Mouse (Mus musculus): Measurements from ENCODE around the gene March6. TPM values are rescaled to one million over a fixed set of nuclear protein-coding genes. Genes with fewer than 3 reads are reported as not detected.

March6 gene
- polyA plus RNA-seq, 1 experiment: 46.6 TPM

- TF ChIP-seq POLR2A (IDR thresholded peaks at IDR 0.05; ENCODE audit: low read depth, low read length) (no peak), CTCF (conservative IDR thresholded peaks at IDR 0.05; ENCODE audit: insufficient read depth, insufficient read length, low read depth, low read length) (no peak)
- no peak for DNase-seq
- WGBS: 27% methylated on average over 7 of the region's 7 CpGs
Measured at GRCm38 (mm10) chr15:31536051-31536737, 5.3 kb upstream of the March6 start.

GRCm38 (mm10) chr15:31535259-31535855 lies 4.5 kb upstream of the March6 start:
- Histone ChIP-seq H3K4me3 (ENCODE audit: insufficient read depth, low read depth, low read length) (no peak overlapping the region), H3K27me3 (replicated peaks; ENCODE audit: control insufficient read depth, insufficient read depth, low read length) (no peaks in the 10 kb centered on the region), H3K36me3 (ENCODE audit: control insufficient read depth, insufficient read depth, low read length) (no peaks in the 10 kb centered on the region), H3K27ac (ENCODE audit: insufficient read depth, low read depth, low read length) (no peak overlapping the region), H3K4me1 (ENCODE audit: control insufficient read depth, insufficient read depth, low read length) (peaks cover 8% of the 10 kb centered on the region; the same call in 1 of the 2 replicates)
- TF ChIP-seq POLR2A (IDR thresholded peaks at IDR 0.05; ENCODE audit: low read depth, low read length): no peak
- no peak for TF ChIP-seq CTCF (conservative IDR thresholded peaks at IDR 0.05; ENCODE audit: insufficient read depth, insufficient read length, low read depth, low read length)
- DNase-seq: no peak
- 29% methylated on average over 8 of the region's 8 CpGs for WGBS

More at GRCm38 (mm10) chr15:31536051-31536737, 5.3 kb upstream of the March6 start:
- no peaks in the 10 kb centered on the region for H3K27me3 ChIP-seq (replicated peaks; ENCODE audit: control insufficient read depth, insufficient read depth, low read length)
- peaks cover 16% of the 10 kb centered on the region for H3K4me1 ChIP-seq (ENCODE audit: control insufficient read depth, insufficient read depth, low read length)
- no peaks in the 10 kb centered on the region for H3K36me3 ChIP-seq (ENCODE audit: control insufficient read depth, insufficient read depth, low read length)
- H3K4me3 ChIP-seq (ENCODE audit: insufficient read depth, low read depth, low read length): no peak overlapping the region
- no peak overlapping the region for H3K27ac ChIP-seq (ENCODE audit: insufficient read depth, low read depth, low read length)

GRCm38 (mm10) chr15:31534421-31535258 lies 3.8 kb upstream of the March6 start:
- Histone ChIP-seq H3K4me3 (ENCODE audit: insufficient read depth, low read depth, low read length) (no peak overlapping the region), H3K27me3 (replicated peaks; ENCODE audit: control insufficient read depth, insufficient read depth, low read length) (no peaks in the 10 kb centered on the region), H3K27ac (ENCODE audit: insufficient read depth, low read depth, low read length) (no peak overlapping the region), H3K36me3 (ENCODE audit: control insufficient read depth, insufficient read depth, low read length) (no peaks in the 10 kb centered on the region), H3K4me1 (ENCODE audit: control insufficient read depth, insufficient read depth, low read length) (peaks cover 2% of the 10 kb centered on the region; the same call in 1 of the 2 replicates)
- WGBS: 83% methylated on average over 7 of the region's 7 CpGs
- TF ChIP-seq CTCF (conservative IDR thresholded peaks at IDR 0.05; ENCODE audit: insufficient read depth, insufficient read length, low read depth, low read length) (no peak), POLR2A (IDR thresholded peaks at IDR 0.05; ENCODE audit: low read depth, low read length) (no peak)
- no peak for DNase-seq

- Histone ChIP-seq H3K4me3 (ENCODE audit: insufficient read depth, low read depth, low read length) (no peak overlapping the region), H3K4me1 (ENCODE audit: control insufficient read depth, insufficient read depth, low read length) (no peaks in the 10 kb centered on the region; the same call in 1 of the 2 replicates)
Measured at GRCm38 (mm10) chr15:31533529-31533928, 2.7 kb upstream of the March6 start.

GRCm38 (mm10) chr15:31532331-31533021 lies 1.6 kb upstream of the March6 start:
- DNase-seq: no peak
- no peaks in the 10 kb centered on the region for H3K27me3 ChIP-seq (replicated peaks; ENCODE audit: control insufficient read depth, insufficient read depth, low read length)
- peaks cover 2% of the 10 kb centered on the region; the same call in 1 of the 2 replicates for H3K4me1 ChIP-seq (ENCODE audit: control insufficient read depth, insufficient read depth, low read length)
- no peak overlapping the region for H3K27ac ChIP-seq (ENCODE audit: insufficient read depth, low read depth, low read length)
- H3K36me3 ChIP-seq (ENCODE audit: control insufficient read depth, insufficient read depth, low read length): no peaks in the 10 kb centered on the region
- WGBS: 96% methylated on average over 2 of the region's 2 CpGs
- TF ChIP-seq POLR2A (IDR thresholded peaks at IDR 0.05; ENCODE audit: low read depth, low read length) (no peak), CTCF (conservative IDR thresholded peaks at IDR 0.05; ENCODE audit: insufficient read depth, insufficient read length, low read depth, low read length) (no peak)
- no peak overlapping the region for H3K4me3 ChIP-seq (ENCODE audit: insufficient read depth, low read depth, low read length)

More at GRCm38 (mm10) chr15:31533529-31533928, 2.7 kb upstream of the March6 start:
- DNase-seq: no peak
- Histone ChIP-seq H3K27me3 (replicated peaks; ENCODE audit: control insufficient read depth, insufficient read depth, low read length) (no peaks in the 10 kb centered on the region), H3K27ac (ENCODE audit: insufficient read depth, low read depth, low read length) (no peak overlapping the region), H3K36me3 (ENCODE audit: control insufficient read depth, insufficient read depth, low read length) (no peaks in the 10 kb centered on the region)
- TF ChIP-seq CTCF (conservative IDR thresholded peaks at IDR 0.05; ENCODE audit: insufficient read depth, insufficient read length, low read depth, low read length) (no peak), POLR2A (IDR thresholded peaks at IDR 0.05; ENCODE audit: low read depth, low read length) (no peak)
- 94% methylated on average over 2 of the region's 2 CpGs for WGBS

GRCm38 (mm10) chr15:31531446-31532330 lies 835 bp upstream of the March6 start:
- peak overlapping the region; percentile 42 for H3K27ac ChIP-seq (ENCODE audit: insufficient read depth, low read depth, low read length)
- no peak for DNase-seq
- no peaks in the 10 kb centered on the region for H3K36me3 ChIP-seq (ENCODE audit: control insufficient read depth, insufficient read depth, low read length)
- H3K27me3 ChIP-seq (replicated peaks; ENCODE audit: control insufficient read depth, insufficient read depth, low read length): no peaks in the 10 kb centered on the region
- TF ChIP-seq CTCF (conservative IDR thresholded peaks at IDR 0.05; ENCODE audit: insufficient read depth, insufficient read length, low read depth, low read length) (no peak), POLR2A (IDR thresholded peaks at IDR 0.05; ENCODE audit: low read depth, low read length) (no peak)
- H3K4me3 ChIP-seq (ENCODE audit: insufficient read depth, low read depth, low read length): peak overlapping the region; percentile 98
- WGBS: 16% methylated on average over 16 of the region's 16 CpGs
- peaks cover 2% of the 10 kb centered on the region; the same call in 1 of the 2 replicates for H3K4me1 ChIP-seq (ENCODE audit: control insufficient read depth, insufficient read depth, low read length)

All from kidney, adult 2 months (tissue).